Mouse (Mus musculus): ENCODE data around the gene Maco1. TPM values are rescaled to one million over a fixed set of nuclear protein-coding genes. Genes with fewer than 3 reads are reported as not detected.

Gene Maco1
- total and polyA plus RNA-seq, 2 experiments: 7.3 to 28.0 TPM

- H3K4me1 ChIP-seq (ENCODE audit: control insufficient read depth, insufficient read depth, low read length): no peaks in the 10 kb centered on the region
- H3K9ac ChIP-seq (ENCODE audit: low read depth, low read length): no peak overlapping the region
- no peaks in the 10 kb centered on the region for H3K27me3 ChIP-seq (ENCODE audit: control insufficient read depth, insufficient read depth, low read length)
- H3K4me3 ChIP-seq (ENCODE audit: insufficient read depth, low read depth, low read length): no peak overlapping the region
- no peak for DNase-seq (ENCODE audit: extremely low read depth, low read depth, low spot score)
- H3K27ac ChIP-seq (replicated peaks; ENCODE audit: insufficient read depth, low read depth, low read length): no peak overlapping the region
- TF ChIP-seq CTCF (IDR thresholded peaks at IDR 0.05; ENCODE audit: low read depth, low read length): no peak
- WGBS: 90% methylated on average over 6 of the region's 6 CpGs
- H3K36me3 ChIP-seq (ENCODE audit: control insufficient read depth, insufficient read depth, low read length): no peaks in the 10 kb centered on the region
- H3K79me2 ChIP-seq (ENCODE audit: control insufficient read depth, insufficient read depth, low read length): no peaks in the 10 kb centered on the region
Measured at GRCm38 (mm10) chr4:134774126-134774525, 79.0 kb downstream of the Maco1 start.

- TF ChIP-seq CTCF (IDR thresholded peaks at IDR 0.05; ENCODE audit: low read depth, low read length) (no peak), POLR2A (IDR thresholded peaks at IDR 0.05; ENCODE audit: extremely low read depth, insufficient read depth, low read length) (no peak)
- no peak overlapping the region for H3K27ac ChIP-seq (replicated peaks; ENCODE audit: insufficient read depth, low read depth, low read length)
- no peaks in the 10 kb centered on the region for H3K79me2 ChIP-seq (ENCODE audit: control insufficient read depth, insufficient read depth, low read length)
- H3K9ac ChIP-seq (ENCODE audit: low read depth, low read length): no peak overlapping the region
- WGBS: 74% methylated on average over 4 of the region's 4 CpGs
- peaks cover 4% of the 10 kb centered on the region for H3K4me1 ChIP-seq (ENCODE audit: control insufficient read depth, insufficient read depth, low read length)
- H3K4me3 ChIP-seq (ENCODE audit: insufficient read depth, low read depth, low read length): no peak overlapping the region
- no peak for DNase-seq (ENCODE audit: extremely low read depth, low read depth, low spot score)
- no peaks in the 10 kb centered on the region for H3K27me3 ChIP-seq (ENCODE audit: control insufficient read depth, insufficient read depth, low read length)
- no peaks in the 10 kb centered on the region for H3K36me3 ChIP-seq (ENCODE audit: control insufficient read depth, insufficient read depth, low read length)
Measured at GRCm38 (mm10) chr4:134772805-134773674, 80.1 kb downstream of the Maco1 start.

- H3K27me3 ChIP-seq (ENCODE audit: control insufficient read depth, insufficient read depth, low read length): no peaks in the 10 kb centered on the region
- WGBS: 97% methylated on average over 7 of the region's 7 CpGs
- H3K9ac ChIP-seq (ENCODE audit: low read depth, low read length): no peak overlapping the region
- H3K4me3 ChIP-seq (ENCODE audit: insufficient read depth, low read depth, low read length): no peak overlapping the region
- DNase-seq (ENCODE audit: extremely low read depth, low read depth, low spot score): no peak
- no peaks in the 10 kb centered on the region for H3K36me3 ChIP-seq (ENCODE audit: control insufficient read depth, insufficient read depth, low read length)
- no peak for TF ChIP-seq CTCF (IDR thresholded peaks at IDR 0.05; ENCODE audit: low read depth, low read length)
- H3K79me2 ChIP-seq (ENCODE audit: control insufficient read depth, insufficient read depth, low read length): peaks cover 21% of the 10 kb centered on the region; the same call in 1 of the 2 replicates
- H3K27ac ChIP-seq (replicated peaks; ENCODE audit: insufficient read depth, low read depth, low read length): no peak overlapping the region
- peaks cover 15% of the 10 kb centered on the region for H3K4me1 ChIP-seq (ENCODE audit: control insufficient read depth, insufficient read depth, low read length)
Measured at GRCm38 (mm10) chr4:134769891-134770290, 83.3 kb downstream of the Maco1 start.

DNA sequence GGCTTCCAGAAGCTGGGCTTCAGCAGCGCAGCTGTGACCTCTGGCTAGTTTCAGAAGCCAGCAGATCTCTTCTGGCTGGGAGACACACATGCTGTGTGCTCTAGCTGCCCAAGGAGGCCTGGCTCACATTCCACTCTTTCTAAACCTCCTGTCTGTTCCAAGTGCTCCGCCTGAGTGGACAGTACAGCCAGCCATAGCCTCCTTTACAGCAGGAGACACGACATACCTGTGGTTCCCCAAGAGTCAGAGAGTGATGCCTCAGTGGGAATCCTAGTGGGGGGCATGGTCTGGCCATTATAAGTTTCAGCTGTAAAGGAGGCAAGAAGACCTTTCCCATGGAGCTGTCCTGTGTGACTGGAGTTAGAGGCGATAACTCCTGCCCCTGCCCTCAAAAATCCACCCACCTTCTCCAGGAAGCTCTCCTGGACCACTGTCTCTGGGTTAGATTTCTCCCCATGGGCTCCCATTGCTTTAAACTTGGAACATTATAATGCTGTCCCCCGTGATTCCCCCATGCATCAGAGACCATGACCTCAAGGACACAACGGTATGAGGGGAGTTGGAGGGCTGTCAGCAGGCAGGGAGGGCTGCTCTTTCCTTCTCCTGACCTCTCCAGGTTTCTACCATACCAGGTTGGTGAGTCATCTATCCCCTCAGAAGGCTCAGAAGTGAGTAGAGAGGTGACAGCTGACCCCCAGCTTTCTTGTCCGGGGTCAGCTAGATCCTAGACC, 83.9 kb downstream of the Maco1 start:
- H3K27ac ChIP-seq (replicated peaks; ENCODE audit: insufficient read depth, low read depth, low read length): no peak overlapping the region
- H3K36me3 ChIP-seq (ENCODE audit: control insufficient read depth, insufficient read depth, low read length): no peaks in the 10 kb centered on the region
- DNase-seq (ENCODE audit: extremely low read depth, low read depth, low spot score): peak; percentile 87
- no peak overlapping the region for H3K9ac ChIP-seq (ENCODE audit: low read depth, low read length)
- peaks cover 28% of the 10 kb centered on the region; the same call in 1 of the 2 replicates for H3K79me2 ChIP-seq (ENCODE audit: control insufficient read depth, insufficient read depth, low read length)
- WGBS: 54% methylated on average over 7 of the region's 7 CpGs
- no peaks in the 10 kb centered on the region for H3K27me3 ChIP-seq (ENCODE audit: control insufficient read depth, insufficient read depth, low read length)
- H3K4me3 ChIP-seq (ENCODE audit: insufficient read depth, low read depth, low read length): no peak overlapping the region
- H3K4me1 ChIP-seq (ENCODE audit: control insufficient read depth, insufficient read depth, low read length): peaks cover 21% of the 10 kb centered on the region
- TF ChIP-seq CTCF (IDR thresholded peaks at IDR 0.05; ENCODE audit: low read depth, low read length) (no peak), POLR2A (IDR thresholded peaks at IDR 0.05; ENCODE audit: extremely low read depth, insufficient read depth, low read length) (no peak)

GRCm38 (mm10) chr4:134768226-134768888, 84.8 kb downstream of the Maco1 start:
- DNase-seq (ENCODE audit: extremely low read depth, low read depth, low spot score): no peak
- 18% methylated on average over 21 of the region's 21 CpGs for WGBS
- Histone ChIP-seq H3K27ac (replicated peaks; ENCODE audit: insufficient read depth, low read depth, low read length) (0 out of 2 replicates have a peak overlapping the region, but pooled peaks have one; percentile 20), H3K4me3 (ENCODE audit: insufficient read depth, low read depth, low read length) (peak overlapping the region; percentile 98), H3K36me3 (ENCODE audit: control insufficient read depth, insufficient read depth, low read length) (no peaks in the 10 kb centered on the region), H3K79me2 (ENCODE audit: control insufficient read depth, insufficient read depth, low read length) (peaks cover 32% of the 10 kb centered on the region; the same call in 1 of the 2 replicates), H3K4me1 (ENCODE audit: control insufficient read depth, insufficient read depth, low read length) (peaks cover 26% of the 10 kb centered on the region), H3K9ac (ENCODE audit: low read depth, low read length) (peak overlapping the region; percentile 62), H3K27me3 (ENCODE audit: control insufficient read depth, insufficient read depth, low read length) (no peaks in the 10 kb centered on the region)
- TF ChIP-seq CTCF (IDR thresholded peaks at IDR 0.05; ENCODE audit: low read depth, low read length): no peak
- TF ChIP-seq POLR2A (IDR thresholded peaks at IDR 0.05; ENCODE audit: extremely low read depth, insufficient read depth, low read length): no peak
